Mouse (Mus musculus) stomach, embryonic 14.5 days (tissue): ENCODE data around the gene Pou6f1. TPM values are rescaled to one million over a fixed set of nuclear protein-coding genes. Genes with fewer than 3 reads are reported as not detected.
A peak's percentile ranks its signal among the peaks of the same experiment; 100 is the strongest.

Source experiments
- ATAC-seq: fragments of 200-750 bp; cut with Nextera tagmentation; 2 replicates; pipeline ENCODE4 v1.8.0; 2017; ENCODE audit warnings: low read depth, moderate TSS enrichment; ENCODE audit not compliant: insufficient number of reproducible peaks, insufficient read depth, low FRiP score
- H3K27ac ChIP-seq: fragments of 300-500 bp; sonication (generic); 2 replicates; pipeline ENCODE4 v1.5.1; 2014; ENCODE audit warnings: mild to moderate bottlenecking, low read length, moderate library complexity, mixed read lengths
- H3K27me3 ChIP-seq: fragments of 300-500 bp; sonication (generic); 2 replicates; pipeline ENCODE4 v1.6.1; 2014; ENCODE audit warnings: low read length, control low read depth, mixed read lengths; ENCODE audit not compliant: control insufficient read depth, insufficient read depth
- H3K36me3 ChIP-seq: fragments of 300-500 bp; sonication (generic); 2 replicates; pipeline ENCODE4 v1.6.1; 2014; ENCODE audit warnings: mild to moderate bottlenecking, control low read depth, low read length, moderate library complexity, mixed read lengths; ENCODE audit not compliant: control insufficient read depth, insufficient read depth
- H3K4me1 ChIP-seq: fragments of 300-500 bp; sonication (generic); 2 replicates; pipeline ENCODE4 v1.6.1; 2014; ENCODE audit warnings: low read length, control low read depth, mixed read lengths; ENCODE audit not compliant: control insufficient read depth, insufficient read depth
- H3K4me2 ChIP-seq: fragments of 300-500 bp; sonication (generic); replicated peaks from 2 replicates; pipeline ENCODE4 v1.6.1; 2014; ENCODE audit warnings: low read depth, low read length, control low read depth
- H3K4me3 ChIP-seq: fragments of 300-500 bp; sonication (generic); 2 replicates; pipeline ENCODE4 v1.5.1; 2014; ENCODE audit warnings: low read depth, low read length, control low read depth
- H3K9ac ChIP-seq: fragments of 300-500 bp; sonication (generic); replicated peaks from 2 replicates; pipeline ENCODE4 v1.6.1; 2014; ENCODE audit warnings: low read depth, mild to moderate bottlenecking, control low read depth, low read length, moderate library complexity, mixed read lengths
- H3K9me3 ChIP-seq: fragments of 300-500 bp; sonication (generic); 2 replicates; pipeline ENCODE4 v1.6.1; 2016; ENCODE audit warnings: low read depth, low read length, control low read depth; ENCODE audit not compliant: control insufficient read depth
- WGBS: fragments of 180-500 bp; shearing (Covaris S2); extraction: QIAGEN DNeasy Blood & Tissue Kit; methylation state at CpG from one replicate; pipeline ENCODE4 v1.1.7; 2014; 5-methylcytosine and 5-hydroxymethylcytosine counted together
- polyA plus RNA-seq: library from polyadenylated mRNA; unstranded; fragments of >200 nt; fragmentation: Nextera tagmentation; extraction: Ambion mirVana; gene quantifications from 2 replicates; pipeline ENCODE4 v1.2.1, GENCODE M21; 2014

Gene Pou6f1
- polyA plus RNA-seq, 1 experiment from 2014 or later, result 9.3 TPM

DNA sequence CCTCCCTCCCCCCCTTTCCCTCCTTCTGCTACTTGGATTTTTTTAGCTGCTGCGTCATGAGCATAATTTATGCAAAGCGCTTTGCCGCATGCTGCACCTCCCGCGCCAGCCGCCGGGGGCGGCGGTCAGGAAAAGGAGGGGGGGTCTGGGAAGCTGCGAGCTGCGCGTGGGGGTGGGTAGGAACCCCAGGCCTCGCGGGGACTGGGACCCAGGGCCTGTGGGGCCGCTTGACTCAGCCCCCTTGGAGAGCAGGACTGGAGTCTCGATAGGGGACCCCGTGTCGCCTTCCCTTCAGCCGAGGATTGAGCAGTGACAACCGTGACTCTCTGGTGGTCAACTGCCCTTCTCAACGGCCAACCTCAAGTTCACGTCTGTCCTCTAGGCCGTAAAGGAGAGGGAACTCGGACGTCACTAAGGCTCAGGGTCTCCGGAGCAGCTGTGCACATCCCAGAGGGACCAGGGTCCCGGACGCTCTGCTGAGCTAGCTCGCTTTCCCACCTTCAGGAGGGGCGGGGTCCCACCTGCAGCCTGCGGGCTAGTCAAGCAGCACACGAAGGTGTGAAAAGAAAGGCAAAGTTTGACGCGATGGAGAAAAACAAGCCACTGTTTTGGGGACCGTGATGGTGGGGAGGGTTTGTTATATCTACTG lies 387 bp upstream of the Pou6f1 start:
- Histone ChIP-seq H3K9ac (peak overlapping the region; percentile 69), H3K4me2 (peak overlapping the region; percentile 98), H3K4me3 (peak overlapping the region; percentile 74), H3K27me3 (no peaks in the 10 kb centered on the region), H3K9me3 (no peaks in the 10 kb centered on the region), H3K27ac (no peak overlapping the region), H3K4me1 (0 out of 2 replicates have a peak, but pooled peaks cover 7% of the 10 kb centered on the region), H3K36me3 (no peaks in the 10 kb centered on the region)
- WGBS, result 2% methylated on average over 34 of the region's 35 CpGs
- ATAC-seq, result peak; percentile 69

DNA sequence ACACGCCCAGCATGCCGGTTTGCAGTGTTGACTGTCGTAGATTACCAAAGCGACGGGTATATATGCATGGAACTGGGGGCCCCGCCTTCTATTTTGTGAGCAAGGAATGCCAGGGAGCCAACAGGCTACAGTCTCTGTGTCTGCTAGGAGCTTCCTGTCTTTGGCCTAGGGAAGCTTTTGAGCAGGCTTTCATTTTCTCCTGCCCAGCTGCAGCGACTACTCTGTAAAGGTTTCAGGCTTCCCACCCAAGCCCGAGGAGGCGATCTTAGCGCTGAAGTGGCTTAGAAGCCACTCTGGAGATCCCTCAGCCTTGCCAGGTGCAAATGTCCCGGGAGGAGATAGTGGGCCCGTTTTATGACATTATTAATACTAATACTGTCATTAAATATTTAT lies 905 bp downstream of the Pou6f1 start:
- Histone ChIP-seq H3K27ac (no peak overlapping the region; the same call in 1 of the 2 replicates), H3K9ac (peak overlapping the region; percentile 69), H3K36me3 (no peaks in the 10 kb centered on the region), H3K4me3 (peak overlapping the region; percentile 74), H3K9me3 (no peaks in the 10 kb centered on the region), H3K4me1 (0 out of 2 replicates have a peak, but pooled peaks cover 4% of the 10 kb centered on the region), H3K27me3 (no peaks in the 10 kb centered on the region), H3K4me2 (peak overlapping the region; percentile 98)
- 3% methylated on average over 12 of the region's 12 CpGs for WGBS
- ATAC-seq, result no peak

DNA sequence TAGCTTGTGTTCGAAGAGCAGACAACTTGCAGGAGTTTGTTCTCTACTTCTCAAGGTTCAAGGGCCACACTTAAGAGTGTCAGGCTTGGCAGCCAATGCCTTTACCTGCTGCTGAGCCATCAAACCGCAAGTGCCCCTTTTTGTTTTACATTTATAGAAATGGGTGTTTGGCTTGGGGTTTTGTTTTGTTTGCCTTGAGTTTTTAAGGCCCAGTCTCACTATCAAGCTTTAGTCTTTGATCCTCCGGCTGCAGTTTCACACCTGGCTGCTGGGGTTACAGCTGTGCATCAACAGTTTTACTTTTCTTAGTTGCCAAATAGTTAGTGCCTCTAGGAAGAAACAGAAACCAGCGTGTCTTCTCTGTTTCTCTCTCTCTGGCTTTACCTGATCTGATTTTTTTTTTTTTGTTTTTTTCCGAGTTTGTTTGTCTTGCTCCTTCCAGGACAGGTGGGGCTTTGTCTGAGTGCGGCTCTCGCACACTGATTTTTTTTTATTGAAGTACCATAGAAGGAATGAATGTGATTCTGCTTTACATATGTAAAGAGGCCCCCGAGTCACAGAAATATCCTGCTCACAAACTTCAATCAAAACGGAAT lies 1.4 kb downstream of the Pou6f1 start:
- 25% methylated on average over 9 of the region's 9 CpGs for WGBS
- no peak overlapping the region for H3K27ac ChIP-seq
- H3K9ac ChIP-seq, result no peak overlapping the region

DNA sequence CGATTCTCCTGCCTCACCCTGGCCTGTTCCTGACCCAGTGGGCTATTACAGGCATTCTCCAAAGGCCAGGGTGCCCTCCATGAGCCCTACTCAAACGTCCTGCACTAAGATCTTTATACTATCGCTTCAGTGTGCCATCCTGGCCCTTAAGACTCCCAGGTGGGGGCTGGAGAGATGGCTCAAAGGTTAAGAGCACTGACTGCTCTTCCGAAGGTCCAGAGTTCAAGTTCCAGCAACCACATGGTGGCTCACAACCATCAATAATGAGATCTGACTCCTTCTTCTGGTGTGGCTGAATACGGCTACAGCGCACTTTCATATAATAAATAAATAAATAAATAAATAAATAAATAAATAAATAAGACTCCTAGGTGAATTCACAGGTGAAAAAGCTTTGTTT lies 7.0 kb downstream of the Pou6f1 start:
- no peaks in the 10 kb centered on the region for H3K4me1 ChIP-seq
- H3K27ac ChIP-seq, result no peak overlapping the region
- H3K9me3 ChIP-seq, result no peaks in the 10 kb centered on the region
- no peaks in the 10 kb centered on the region for H3K36me3 ChIP-seq
- no peak overlapping the region for H3K9ac ChIP-seq
- ATAC-seq, result no peak
- no peaks in the 10 kb centered on the region for H3K27me3 ChIP-seq
- H3K4me3 ChIP-seq, result no peak overlapping the region
- WGBS, result 83% methylated on average over 6 of the region's 6 CpGs
- no peak overlapping the region for H3K4me2 ChIP-seq

More for the DNA sequence above, 1.4 kb downstream of the Pou6f1 start:
- no peaks in the 10 kb centered on the region for H3K27me3 ChIP-seq
- peak overlapping the region; percentile 74 for H3K4me3 ChIP-seq
- H3K4me1 ChIP-seq, result 0 out of 2 replicates have a peak, but pooled peaks cover 4% of the 10 kb centered on the region
- ATAC-seq, result no peak
- H3K36me3 ChIP-seq, result no peaks in the 10 kb centered on the region
- peak overlapping the region; percentile 98 for H3K4me2 ChIP-seq
- no peaks in the 10 kb centered on the region for H3K9me3 ChIP-seq

DNA sequence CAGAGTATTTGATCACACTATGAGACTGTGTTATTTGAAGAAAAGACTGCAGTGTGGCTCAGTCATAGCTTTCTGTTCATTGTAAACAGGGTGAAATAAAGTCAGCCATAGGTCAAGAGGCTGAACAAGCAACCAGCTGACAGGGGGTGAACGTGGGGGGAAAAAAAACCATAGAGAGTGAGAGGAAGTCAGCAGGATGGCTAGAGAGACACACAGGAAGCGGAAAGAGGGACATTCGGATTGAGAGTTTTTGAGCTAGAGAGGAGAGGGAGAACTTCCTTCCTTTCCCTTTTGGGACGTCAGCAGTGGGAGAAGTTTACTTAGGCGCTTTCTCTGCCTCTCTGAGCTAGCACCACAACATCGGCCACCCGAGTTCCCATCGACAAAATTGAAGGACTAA lies 9.3 kb downstream of the Pou6f1 start:
- H3K4me1 ChIP-seq, result no peaks in the 10 kb centered on the region
- no peaks in the 10 kb centered on the region for H3K9me3 ChIP-seq
- no peak for ATAC-seq
- no peaks in the 10 kb centered on the region; the same call in 1 of the 2 replicates for H3K36me3 ChIP-seq
- H3K4me2 ChIP-seq, result no peak overlapping the region
- WGBS, result 60% methylated on average over 8 of the region's 8 CpGs
- H3K27ac ChIP-seq, result no peak overlapping the region
- H3K27me3 ChIP-seq, result no peaks in the 10 kb centered on the region
- no peak overlapping the region for H3K4me3 ChIP-seq
- no peak overlapping the region for H3K9ac ChIP-seq

DNA sequence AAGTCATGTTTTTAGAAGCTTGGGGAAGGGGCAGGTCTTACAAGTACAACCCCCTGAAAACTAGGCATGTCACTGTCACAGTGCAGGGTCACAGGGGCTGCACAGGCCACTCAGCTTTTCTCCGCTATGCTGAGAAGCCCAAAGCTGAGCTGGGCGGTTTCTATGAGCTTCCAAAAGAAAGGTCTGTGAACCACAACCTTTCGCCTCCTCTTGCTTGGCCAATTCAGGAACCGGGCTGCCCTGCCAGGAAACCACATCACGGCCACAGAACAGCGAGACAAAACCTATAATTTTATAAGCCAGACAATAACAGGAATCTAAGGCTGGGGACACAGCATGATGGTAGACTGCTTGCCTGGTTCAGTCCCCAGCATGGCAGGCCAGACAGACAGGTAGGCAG lies 11.5 kb downstream of the Pou6f1 start:
- Histone ChIP-seq H3K27me3 (no peaks in the 10 kb centered on the region), H3K9me3 (no peaks in the 10 kb centered on the region), H3K9ac (no peak overlapping the region), H3K4me3 (no peak overlapping the region), H3K4me1 (no peaks in the 10 kb centered on the region), H3K4me2 (no peak overlapping the region), H3K27ac (no peak overlapping the region), H3K36me3 (no peaks in the 10 kb centered on the region; the same call in 1 of the 2 replicates)
- WGBS, result 86% methylated on average over 6 of the region's 6 CpGs
- no peak for ATAC-seq

DNA sequence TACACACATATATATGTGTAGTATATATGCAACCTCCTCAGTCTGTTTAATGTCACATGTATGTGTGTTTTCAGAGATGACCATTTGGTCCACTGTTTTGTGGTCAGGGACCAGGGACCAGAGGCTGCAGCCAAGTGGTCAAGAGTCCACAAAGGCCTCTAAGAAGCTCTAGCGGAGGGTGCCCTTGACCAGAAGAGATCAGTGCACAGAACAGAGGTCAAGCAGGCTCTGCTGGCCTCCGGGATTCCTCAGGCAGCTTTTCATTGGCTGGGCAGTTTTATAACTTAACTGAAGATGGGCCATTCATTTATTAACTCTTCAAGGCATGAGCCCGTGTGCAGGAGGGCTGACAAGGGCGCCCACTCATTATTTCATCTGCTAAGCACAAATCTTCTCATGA lies 12.6 kb downstream of the Pou6f1 start:
- Histone ChIP-seq H3K36me3 (no peaks in the 10 kb centered on the region; the same call in 1 of the 2 replicates), H3K27ac (no peak overlapping the region), H3K4me2 (no peak overlapping the region), H3K4me3 (no peak overlapping the region), H3K27me3 (no peaks in the 10 kb centered on the region), H3K9me3 (no peaks in the 10 kb centered on the region), H3K9ac (no peak overlapping the region), H3K4me1 (no peaks in the 10 kb centered on the region)
- WGBS, result 78% methylated on average over 4 of the region's 4 CpGs
- no peak for ATAC-seq

DNA sequence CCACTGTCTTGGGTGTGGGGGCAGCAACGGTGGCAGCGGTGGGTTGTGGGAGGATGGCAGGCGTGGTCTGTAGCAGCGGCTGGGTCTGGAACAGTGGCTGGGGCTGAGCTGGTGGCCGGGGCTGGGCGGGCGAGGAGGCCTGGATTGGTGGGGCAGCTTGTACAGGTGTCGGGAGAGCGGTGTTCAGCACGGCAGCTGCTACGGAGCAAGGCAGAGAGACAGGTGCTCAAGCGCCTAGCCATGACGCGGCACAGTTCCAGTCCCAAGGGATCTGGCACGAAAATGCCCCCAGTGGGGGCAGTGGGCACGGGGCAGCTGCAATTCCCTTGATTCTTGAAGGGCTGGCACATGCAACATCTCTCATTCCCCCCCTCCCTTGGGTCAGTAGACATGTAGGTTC lies 13.9 kb downstream of the Pou6f1 start:
- Histone ChIP-seq H3K36me3 (no peaks in the 10 kb centered on the region; the same call in 1 of the 2 replicates), H3K9me3 (no peaks in the 10 kb centered on the region), H3K4me2 (no peak overlapping the region), H3K4me1 (no peaks in the 10 kb centered on the region), H3K9ac (no peak overlapping the region), H3K4me3 (no peak overlapping the region), H3K27me3 (no peaks in the 10 kb centered on the region), H3K27ac (no peak overlapping the region)
- no peak for ATAC-seq
- 95% methylated on average over 16 of the region's 16 CpGs for WGBS
